8 mouse cellular contexts compared by ENCODE assay signal in genomic region chr9:75313138-75313831, GRCm38 (mm10). TPM values are rescaled to one million over a fixed set of nuclear protein-coding genes. Genes with fewer than 3 reads are reported as not detected.
DNase-seq lines count a peak whose midpoint lies in the region; ATAC-seq and TF ChIP-seq lines count a peak whose summit lies in the region.

No protein-coding gene starts in this region.

- H3K79me2 ChIP-seq in myocyte (ENCODE audit: control insufficient read depth, insufficient read depth): no peaks in the 10 kb centered on the region

- no peaks in the 10 kb centered on the region for H3K4me1 ChIP-seq in lung, embryonic 14.5 days (ENCODE audit: insufficient read depth)
- no peaks in the 10 kb centered on the region for H3K4me1 ChIP-seq in lung, adult 2 months (ENCODE audit: control insufficient read depth, insufficient read depth, low read length)
- H3K4me1 ChIP-seq in cortical plate, adult 2 months (ENCODE audit: control insufficient read depth, insufficient read depth, low read length): peaks cover 9% of the 10 kb centered on the region
- H3K4me1 ChIP-seq in hindbrain, embryonic 16.5 days (ENCODE audit: control insufficient read depth, insufficient read depth, low read depth, low read length): peaks cover 11% of the 10 kb centered on the region

- peak overlapping the region; percentile 65 for H3K4me3 ChIP-seq in lung, embryonic 14.5 days (ENCODE audit: low read depth, low read length)
- no peak overlapping the region for H3K4me3 ChIP-seq in lung, adult 2 months (replicated peaks; ENCODE audit: extremely low read depth, low read depth, low read length)
- peak overlapping the region; percentile 87 for H3K4me3 ChIP-seq in cortical plate, adult 2 months (ENCODE audit: insufficient read depth, low read length)
- H3K4me3 ChIP-seq in hindbrain, embryonic 16.5 days (ENCODE audit: low read length): peak overlapping the region; percentile 80
- H3K4me3 ChIP-seq in myocyte: peak overlapping the region; percentile 53

- H3K36me3 ChIP-seq in lung, embryonic 14.5 days (ENCODE audit: insufficient read depth): no peaks in the 10 kb centered on the region
- H3K36me3 ChIP-seq in hindbrain, embryonic 16.5 days (ENCODE audit: control insufficient read depth, insufficient read depth, low read length): no peaks in the 10 kb centered on the region
- no peaks in the 10 kb centered on the region for H3K36me3 ChIP-seq in myocyte (ENCODE audit: control insufficient read depth, insufficient read depth)

- TF ChIP-seq POLR2A in lung, adult 2 months (IDR thresholded peaks at IDR 0.05; ENCODE audit: borderline replicate concordance, extremely low read depth, low read depth, low read length): no peak
- no peak for TF ChIP-seq POLR2A in cortical plate, adult 2 months (IDR thresholded peaks at IDR 0.05; ENCODE audit: extremely low read depth, insufficient read depth, low read length)
- TF ChIP-seq POLR2A in myocyte (IDR thresholded peaks at IDR 0.05; ENCODE audit: insufficient read length, low read depth): no peak

- no peaks in the 10 kb centered on the region for H3K9me3 ChIP-seq in lung, embryonic 14.5 days (ENCODE audit: low read depth, low read length)
- H3K9me3 ChIP-seq in hindbrain, embryonic 16.5 days (ENCODE audit: control insufficient read depth, low read length): no peaks in the 10 kb centered on the region

- H3K4me2 ChIP-seq in lung, embryonic 14.5 days: peak overlapping the region; percentile 88
- peak overlapping the region; percentile 80 for H3K4me2 ChIP-seq in hindbrain, embryonic 16.5 days (ENCODE audit: low read length)
- peak overlapping the region; percentile 65 for H3K4me2 ChIP-seq in myocyte (ENCODE audit: low read depth)

- H3K9ac ChIP-seq in lung, embryonic 14.5 days: peak overlapping the region; percentile 64; the same call in 1 of the 2 replicates
- H3K9ac ChIP-seq in hindbrain, embryonic 16.5 days (ENCODE audit: low read depth, low read length): peak overlapping the region; percentile 80

- peak; percentile 28 for DNase-seq in lung, embryonic 14.5 days
- no peak for DNase-seq in lung, adult 2 months
- no peak for DNase-seq in layer of hippocampus, postnatal 25 days (ENCODE audit: extremely low spot score in 1 of 2, low spot score in 1 of 2)
- no peak for DNase-seq in adrenal gland, postnatal 10 days
- DNase-seq in spleen, postnatal 36 days (ENCODE audit: low spot score in 2 of 2): no peak

- 35% methylated on average over 11 of the region's 11 CpGs for WGBS in lung, embryonic 14.5 days
- 44% methylated on average over 11 of the region's 11 CpGs for WGBS in lung, adult 2 months
- WGBS in hindbrain, embryonic 16.5 days: 23% methylated on average over 11 of the region's 11 CpGs

- no peak for TF ChIP-seq CTCF in lung, embryonic 14.5 days (IDR thresholded peaks at IDR 0.05; ENCODE audit: low read depth)
- no peak for TF ChIP-seq CTCF in lung, adult 2 months (IDR thresholded peaks at IDR 0.05; ENCODE audit: insufficient read depth, low read length)
- no peak for TF ChIP-seq CTCF in cortical plate, adult 2 months (IDR thresholded peaks at IDR 0.05; ENCODE audit: extremely low read depth, insufficient read depth, low read length)

- peak overlapping the region; percentile 77; the same call in 1 of the 2 replicates for H3K27ac ChIP-seq in lung, embryonic 14.5 days (ENCODE audit: low read depth)
- 0 out of 2 replicates have a peak overlapping the region, but pooled peaks have one; percentile 67 for H3K27ac ChIP-seq in cortical plate, adult 2 months (ENCODE audit: insufficient read depth, low read length)
- peak overlapping the region; percentile 91 for H3K27ac ChIP-seq in hindbrain, embryonic 16.5 days (ENCODE audit: low read depth, low read length)

- peak overlapping the region; percentile 19 for H3ac ChIP-seq in myocyte (ENCODE audit: control insufficient read depth, insufficient read length)

- H3K27me3 ChIP-seq in lung, embryonic 14.5 days (ENCODE audit: insufficient read depth, low read length): no peaks in the 10 kb centered on the region
- H3K27me3 ChIP-seq in hindbrain, embryonic 16.5 days (replicated peaks; ENCODE audit: control insufficient read depth, insufficient read depth, low read length): no peaks in the 10 kb centered on the region
- H3K27me3 ChIP-seq in myocyte (ENCODE audit: control insufficient read depth, insufficient read depth, insufficient read length): no peaks in the 10 kb centered on the region

- ATAC-seq in lung, embryonic 14.5 days (ENCODE audit: insufficient read depth): peak; percentile 26
- ATAC-seq in hindbrain, embryonic 16.5 days: peak; percentile 32; the same call in 1 of the 2 replicates

TF ChIP-seq in myocyte, 11 proteins besides CTCF, POLR2A, EP300 and RAD21:
- TF ChIP-seq TCF3 (IDR thresholded peaks at IDR 0.05; ENCODE audit: insufficient read length, low read depth) (no peak), MYOG (IDR thresholded peaks at IDR 0.05; ENCODE audit: control insufficient read depth in 1 of 3, insufficient read depth in 1 of 3, insufficient read length in 2 of 3, low read depth in 2 of 3) (no peak), TCF12 (IDR thresholded peaks at IDR 0.05; ENCODE audit: insufficient read depth, poor library complexity, severe bottlenecking) (no peak), MAX (IDR thresholded peaks at IDR 0.05; ENCODE audit: low read depth) (no peak), REST (IDR thresholded peaks at IDR 0.05; ENCODE audit: insufficient read depth, insufficient read length) (no peak), POLR2AphosphoS2 (IDR thresholded peaks at IDR 0.05; ENCODE audit: insufficient read length, low read depth) (no peak), USF1 (IDR thresholded peaks at IDR 0.05; ENCODE audit: low read depth) (no peak), SRF (IDR thresholded peaks at IDR 0.05; ENCODE audit: control insufficient read depth, insufficient read length, low read depth) (no peak), CEBPB (IDR thresholded peaks at IDR 0.05; ENCODE audit: insufficient read depth, poor library complexity, severe bottlenecking) (no peak), E2F4 (IDR thresholded peaks at IDR 0.05; ENCODE audit: insufficient read depth) (no peak), MYOD1 (IDR thresholded peaks at IDR 0.05; ENCODE audit: control insufficient read depth in 1 of 3, insufficient read length in 2 of 3, low read depth in 2 of 3) (no peak)

RNA-seq across cellular contexts. Expression of gene Gnb5, which starts 7.2 kb away (rescaled TPM):
- 17.9 and 18.2 TPM in 2 replicates for polyA plus RNA-seq in lung, embryonic 14.5 days (2014; fragmentation: Nextera tagmentation; extraction: Ambion mirVana)
- 12.4 and 15.4 TPM in 2 replicates for polyA plus RNA-seq in lung, adult 2 months (2012; rRNA removed)
- 154 and 172 TPM in 2 replicates for polyA plus RNA-seq in cortical plate, adult 2 months (2012; rRNA removed)
- polyA plus RNA-seq in hindbrain, embryonic 16.5 days (2015; fragmentation: Nextera tagmentation; extraction: Ambion mirVana): 89.1 and 97.7 TPM in 2 replicates
- 24.3 TPM for polyA plus RNA-seq in myocyte (2012; fragmentation: generic; extraction: Trizol)
- 100 to 1,000 TPM; 124 to 126 TPM for total RNA-seq in layer of hippocampus, postnatal 25 days (2021)
- total RNA-seq in adrenal gland, postnatal 10 days (2021): 10 to 100 TPM; 29.1 to 32.4 TPM

RNA-seq across cellular contexts. Expression of gene Bcl2l10, which starts 34.3 kb away (rescaled TPM):
- not detected in 2 replicates for polyA plus RNA-seq in lung, embryonic 14.5 days (2014; fragmentation: Nextera tagmentation; extraction: Ambion mirVana)
- polyA plus RNA-seq in lung, adult 2 months (2012; rRNA removed): 0.09 TPM in 1 of 2 replicates, not detected in the other
- polyA plus RNA-seq in cortical plate, adult 2 months (2012; rRNA removed): 0.13 TPM in 2 replicates
- polyA plus RNA-seq in hindbrain, embryonic 16.5 days (2015; fragmentation: Nextera tagmentation; extraction: Ambion mirVana): not detected in 2 replicates
- not detected for polyA plus RNA-seq in myocyte (2012; fragmentation: generic; extraction: Trizol)
- under 1 TPM in 1 of 2 experiments, not detected in 1; 0.22 TPM for total RNA-seq in layer of hippocampus, postnatal 25 days (2021)
- total RNA-seq in adrenal gland, postnatal 10 days (2021): under 1 TPM in 1 of 2 experiments, not detected in 1; 0.33 TPM
